Mouse (Mus musculus) v-Abl transformed pro-B cells (cell line): ENCODE measurements around the gene Rsrc1.
"Not testable (repeated sequence)": the region's sequence is repeated elsewhere in the genome, so short reads cannot be mapped to it uniquely, and the experiment has no call there.

Source experiments
- in situ Hi-C, 2 experiments: fragments of 400-800 bp; cut with MboI; formaldehyde crosslinking; loops; one replicate each; pipeline ENCODE4 v1.15.1; 2025; ENCODE audit not compliant: unreplicated experiment in 2 of 2

Gene Rsrc1

GRCm38 (mm10) chr3:67213047-67213457 lies 231.9 kb downstream of the Rsrc1 start:
- in situ Hi-C loops, result no loop called here

GRCm38 (mm10) chr3:67232617-67233241 lies 251.5 kb downstream of the Rsrc1 start:
- in situ Hi-C loops, result no loop called here

DNA sequence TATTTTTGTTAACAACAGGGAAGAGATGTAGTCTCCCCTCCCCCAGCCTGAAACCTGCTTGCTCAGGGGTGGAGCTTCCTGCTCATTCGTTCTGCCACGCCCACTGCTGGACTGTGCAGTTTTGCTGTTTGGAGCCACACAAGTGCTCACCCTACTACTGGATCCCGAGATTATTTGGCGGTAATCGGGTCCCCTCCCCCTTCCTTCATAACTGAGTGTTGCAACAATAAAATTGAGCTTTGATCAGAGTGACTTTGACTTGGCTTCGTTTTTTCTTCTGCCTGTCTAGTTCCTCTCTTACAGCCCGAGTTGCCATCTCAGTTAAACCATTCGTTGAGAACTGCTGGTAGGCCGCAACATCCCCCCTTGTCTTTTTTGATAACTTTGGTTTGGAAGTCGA lies 261.3 kb downstream of the Rsrc1 start:
- in situ Hi-C loops, result not testable (repeated sequence)

DNA sequence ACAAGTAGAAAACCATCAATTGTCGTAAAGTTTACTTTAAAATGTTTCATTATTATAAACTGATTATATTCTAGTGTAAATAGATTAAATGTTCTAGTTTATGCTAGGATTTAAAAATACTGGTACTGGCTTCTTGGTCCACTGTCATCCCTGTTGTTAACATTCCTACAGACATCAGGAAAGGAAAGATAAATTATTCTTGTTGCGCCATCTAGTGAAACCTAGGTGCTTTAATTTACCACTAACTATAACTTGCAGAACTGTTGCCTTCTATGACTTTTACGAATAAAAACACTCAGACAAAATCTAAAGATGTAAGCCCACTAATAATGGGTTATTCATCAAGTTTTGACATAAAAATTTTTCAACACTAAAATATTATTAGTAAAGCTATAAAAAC lies 286.3 kb downstream of the Rsrc1 start:
- in situ Hi-C loops, result no loop called here

DNA sequence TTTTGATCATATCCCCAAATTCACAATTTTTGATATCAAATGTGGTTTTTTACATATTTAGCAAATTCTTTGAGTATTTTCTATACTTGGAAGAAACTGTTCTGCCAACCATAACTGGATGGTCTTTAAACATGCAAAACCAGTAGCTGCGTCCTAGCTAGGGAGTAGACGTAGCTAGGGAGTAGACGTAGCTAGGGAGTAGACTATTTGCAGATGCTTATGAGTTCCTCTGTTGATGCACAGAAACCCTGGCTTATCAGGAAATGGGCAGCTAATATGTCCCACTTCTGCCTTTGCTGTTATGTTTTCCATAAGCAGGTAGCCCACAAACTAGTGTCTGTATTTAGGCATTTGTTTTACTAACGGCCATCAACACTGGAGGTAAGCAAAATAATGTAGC lies 298.6 kb downstream of the Rsrc1 start:
- in situ Hi-C loops, result no loop called here

DNA sequence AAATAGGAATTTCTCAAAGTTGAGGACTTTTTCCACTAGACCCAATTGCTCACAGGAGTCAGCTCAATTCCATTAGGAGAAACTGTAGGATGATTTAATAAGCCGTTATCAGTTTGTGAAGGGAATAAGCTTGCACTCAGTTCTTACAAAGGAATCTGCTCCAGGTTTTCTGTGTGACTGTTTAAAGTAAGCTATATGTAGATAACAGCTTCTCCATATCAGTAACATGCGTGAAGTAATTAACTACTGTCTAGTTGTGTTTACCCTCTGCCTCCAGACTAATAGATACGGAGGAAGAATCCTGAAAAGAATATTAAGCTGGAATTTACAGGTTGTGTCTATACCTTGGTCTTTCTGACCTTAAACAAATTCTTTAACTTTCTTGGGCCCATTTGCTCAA lies 299.1 kb downstream of the Rsrc1 start:
- in situ Hi-C loops, result no loop called here

- in situ Hi-C loops, result no loop called here
These were observed 302.8 kb downstream of the Rsrc1 start for GRCm38 (mm10) chr3:67284039-67284438.

DNA sequence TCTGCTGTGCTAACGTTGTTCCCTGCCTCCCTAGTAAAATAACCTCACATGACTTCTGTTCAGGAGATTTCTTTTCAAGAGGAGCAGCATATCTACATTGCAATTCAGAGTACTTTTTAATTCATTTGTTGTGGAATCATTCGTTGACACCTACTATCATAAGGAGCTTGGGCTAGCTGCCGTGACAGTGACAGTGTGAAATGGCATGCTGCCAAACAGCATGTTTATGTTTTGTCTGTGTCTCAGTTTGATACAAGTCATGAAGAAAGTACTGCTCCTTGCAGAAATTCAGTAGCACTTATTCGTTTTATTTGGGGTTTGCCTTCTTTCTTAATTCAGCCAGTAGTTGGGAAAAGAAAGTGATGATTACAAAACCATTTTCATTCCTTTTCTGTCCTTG lies 303.7 kb downstream of the Rsrc1 start:
- in situ Hi-C loops, result no loop called here

DNA sequence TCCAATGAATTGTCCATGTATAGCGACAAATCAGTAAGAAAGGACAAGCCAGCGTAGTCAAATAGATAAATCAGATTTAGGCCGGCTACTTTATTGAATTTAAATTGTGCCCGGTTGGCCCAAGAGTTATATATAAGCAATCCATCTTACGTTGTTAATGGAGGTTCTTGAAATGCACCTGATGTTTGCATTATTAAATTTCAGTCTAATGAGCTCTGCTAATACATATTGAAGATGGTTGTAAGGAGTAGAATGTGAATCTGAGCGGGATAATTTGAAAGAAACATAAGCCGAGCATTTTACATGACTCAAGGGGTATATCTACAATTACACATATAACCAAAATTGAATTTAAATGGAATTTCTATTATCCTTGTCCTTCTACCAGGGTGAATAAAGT lies 307.5 kb downstream of the Rsrc1 start:
- in situ Hi-C loops, result no loop called here

- in situ Hi-C loops, result no loop called here
These were observed 308.3 kb downstream of the Rsrc1 start for GRCm38 (mm10) chr3:67289482-67289881.

GRCm38 (mm10) chr3:67308725-67309124 lies 327.5 kb downstream of the Rsrc1 start:
- in situ Hi-C loops, result no loop called here

DNA sequence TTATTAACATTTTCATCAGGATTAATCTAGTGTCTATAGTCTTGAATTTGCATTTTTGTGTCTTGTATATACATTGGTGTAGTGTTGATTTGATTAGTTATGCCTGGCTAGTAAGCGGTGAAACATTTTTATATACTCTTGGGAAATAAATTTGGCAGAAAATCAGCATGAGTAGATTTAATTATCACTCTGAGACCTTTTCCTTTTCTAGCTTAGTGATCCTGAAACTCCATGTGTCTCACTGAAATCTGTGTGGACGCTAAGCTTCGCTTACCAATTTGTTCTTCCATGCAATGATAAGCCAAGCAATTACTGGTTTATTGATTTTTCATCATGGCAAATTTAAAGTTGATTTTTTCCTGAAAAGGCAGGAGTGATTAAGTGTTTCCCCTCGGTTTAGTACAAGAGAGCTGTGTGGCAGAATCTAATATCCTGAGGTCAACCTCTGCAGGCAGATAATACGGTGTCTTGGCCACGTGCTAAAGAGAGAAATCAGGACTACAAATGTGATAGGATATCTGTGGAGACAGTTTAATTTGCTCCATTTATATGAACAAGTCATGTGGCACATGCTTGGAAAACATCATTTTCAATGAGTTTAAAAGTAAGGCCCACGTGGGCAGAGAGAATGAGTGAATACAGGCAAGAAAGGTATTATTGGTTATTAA lies 328.6 kb downstream of the Rsrc1 start:
- in situ Hi-C loops, result no loop called here

GRCm38 (mm10) chr3:67311436-67311835 lies 330.2 kb downstream of the Rsrc1 start:
- in situ Hi-C loops, result no loop called here

- in situ Hi-C loops, result no loop called here
These were observed 341.2 kb downstream of the Rsrc1 start for GRCm38 (mm10) chr3:67322422-67322821.

DNA sequence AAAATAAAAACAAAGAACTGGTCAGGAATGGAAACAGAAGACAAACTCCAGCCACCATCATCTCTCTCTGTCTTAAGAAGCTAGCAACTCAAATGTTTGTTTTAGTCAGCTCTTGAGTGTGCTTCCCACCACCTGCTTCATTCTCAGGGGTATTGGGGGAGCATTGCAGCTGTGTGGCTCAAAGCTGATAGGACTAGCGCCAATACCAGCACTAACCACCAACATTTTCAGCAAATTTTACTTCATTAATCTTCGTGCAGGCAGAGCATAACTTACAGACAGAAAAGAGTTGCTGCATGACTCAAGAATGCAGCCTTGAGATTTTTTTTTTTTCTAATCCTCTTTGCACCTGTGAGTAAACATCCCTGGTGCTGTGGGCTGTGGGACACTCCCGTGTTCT lies 358.4 kb downstream of the Rsrc1 start:
- in situ Hi-C loops, result loop anchor here (25.0 kb wide), 3 partner anchors 777 to 1802 kb away; partner anchors contain the start of genes Ccnl1 (in 1 of the 2) and Tiparp (in 1 of the 2)

DNA sequence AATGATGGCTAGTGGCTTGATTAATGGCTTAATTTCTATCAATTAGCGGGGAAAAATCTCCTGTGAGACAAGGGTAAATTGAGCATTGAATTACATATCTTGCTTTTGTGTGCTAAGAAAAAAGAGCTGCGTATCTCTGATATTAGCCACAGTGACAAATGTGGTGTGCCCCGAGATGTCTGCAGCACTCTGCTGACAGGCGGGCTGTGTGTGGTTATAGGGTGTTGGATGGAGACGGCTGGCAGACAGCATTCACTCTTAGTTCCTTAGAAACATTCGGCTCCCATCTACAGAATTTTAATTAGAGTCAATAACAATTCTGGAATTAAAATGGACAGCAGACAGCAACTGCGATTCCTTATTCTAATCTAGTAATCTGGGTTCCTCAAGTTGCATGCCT lies 359.7 kb downstream of the Rsrc1 start:
- in situ Hi-C loops, result loop anchor here (5.0 to 25.0 kb wide), 11 partner anchors 94 to 1804 kb away; partner anchors contain the start of genes Ccnl1 (in 2 of the 2), Rsrc1 (in 2 of the 2), Shox2 (in 2 of the 2) and Gfm1 (in 1 of the 2)

- in situ Hi-C loops, result loop anchor here (5.0 to 25.0 kb wide), 11 partner anchors 92 to 1806 kb away; partner anchors contain the start of genes Ccnl1 (in 2 of the 2), Rsrc1 (in 2 of the 2), Shox2 (in 2 of the 2) and Gfm1 (in 1 of the 2)
These were observed 361.9 kb downstream of the Rsrc1 start for GRCm38 (mm10) chr3:67343004-67343662.

DNA sequence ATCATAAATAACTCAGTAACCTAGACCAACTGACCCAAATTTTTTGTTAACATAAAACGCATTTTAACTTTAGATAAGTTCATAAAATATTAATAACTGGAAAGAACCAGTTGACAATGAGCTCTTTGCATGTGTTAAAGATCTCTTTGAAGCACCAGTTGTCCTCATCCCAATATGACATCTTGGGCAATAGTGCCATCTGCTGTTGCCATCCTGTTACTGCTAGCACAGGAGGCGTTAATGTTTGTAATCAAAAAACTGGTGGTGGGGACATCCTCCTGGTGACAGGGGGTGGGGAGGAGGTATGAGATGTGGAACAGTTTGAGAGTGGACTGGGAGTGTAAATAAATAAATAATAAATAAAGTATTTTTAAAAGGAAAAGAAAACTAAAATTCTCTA lies 363.4 kb downstream of the Rsrc1 start:
- in situ Hi-C loops, result loop anchor here (5.0 to 25.0 kb wide), 11 partner anchors 90 to 1807 kb away; partner anchors contain the start of genes Ccnl1 (in 2 of the 2), Rsrc1 (in 2 of the 2), Shox2 (in 2 of the 2) and Gfm1 (in 1 of the 2)

DNA sequence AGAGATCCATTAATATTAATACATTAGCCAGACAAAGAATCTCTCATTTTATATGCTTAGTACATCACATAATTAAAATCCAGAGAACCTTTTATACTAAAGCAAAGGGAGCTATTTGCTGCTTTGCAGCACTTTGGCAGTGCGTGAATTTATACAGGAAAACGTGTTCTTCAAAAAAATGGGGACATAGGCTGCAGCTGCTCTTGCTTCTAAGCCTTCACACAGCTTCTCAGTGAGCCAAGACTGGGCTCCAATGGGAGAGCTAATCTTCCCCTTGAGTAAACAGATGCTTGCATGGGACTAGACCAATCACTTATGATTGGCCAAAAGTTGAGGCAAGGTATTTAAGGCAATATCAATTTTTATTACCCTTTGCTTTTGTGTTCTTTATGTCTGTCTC lies 365.5 kb downstream of the Rsrc1 start:
- in situ Hi-C loops, result loop anchor here (10.0 to 25.0 kb wide), 6 partner anchors 88 to 1809 kb away; partner anchors contain the start of genes Ccnl1 (in 2 of the 2), Gfm1 (in 1 of the 2), Rsrc1 (in 1 of the 2) and Shox2 (in 1 of the 2)

GRCm38 (mm10) chr3:67351406-67352127 lies 370.4 kb downstream of the Rsrc1 start:
- in situ Hi-C loops, result loop anchor here (5.0 kb wide), 4 partner anchors 76 to 691 kb away; no protein-coding TSS in a partner anchor
